Mouse (Mus musculus) embryonic facial prominence, embryonic 12.5 days (tissue): ENCODE results near the gene Sbk3. TPM values are rescaled to one million over a fixed set of nuclear protein-coding genes. Genes with fewer than 3 reads are reported as not detected.

Experiments
- ATAC-seq: fragments of 200-750 bp; cut with Nextera tagmentation; 2 replicates; pipeline ENCODE4 v1.8.0; 2017; ENCODE audit not compliant: insufficient number of reproducible peaks, insufficient read depth, low FRiP score, low TSS enrichment
- H3K27ac ChIP-seq: fragments of 300-500 bp; sonication (generic); 2 replicates; pipeline ENCODE4 v1.5.1; 2016; ENCODE audit warnings: mild to moderate bottlenecking
- H3K27me3 ChIP-seq: fragments of 300-500 bp; sonication (generic); 2 replicates; pipeline ENCODE4 v1.6.1; 2016; ENCODE audit warnings: mild to moderate bottlenecking, moderate library complexity
- H3K36me3 ChIP-seq: fragments of 300-500 bp; sonication (generic); 2 replicates; pipeline ENCODE4 v1.6.1; 2016; ENCODE audit warnings: mild to moderate bottlenecking
- H3K4me1 ChIP-seq: fragments of 300-500 bp; sonication (generic); 2 replicates; pipeline ENCODE4 v1.6.1; 2016
- H3K4me2 ChIP-seq: fragments of 300-500 bp; sonication (generic); replicated peaks from 2 replicates; pipeline ENCODE4 v1.6.1; 2016; ENCODE audit warnings: mild to moderate bottlenecking, moderate library complexity
- H3K4me3 ChIP-seq: fragments of 300-500 bp; sonication (generic); 2 replicates; pipeline ENCODE4 v1.5.1; 2016; ENCODE audit warnings: mild to moderate bottlenecking
- H3K9ac ChIP-seq: fragments of 300-500 bp; sonication (generic); 2 replicates; pipeline ENCODE4 v1.6.1; 2016; ENCODE audit warnings: mild to moderate bottlenecking, moderate library complexity
- H3K9me3 ChIP-seq: fragments of 300-500 bp; sonication (generic); 2 replicates; pipeline ENCODE4 v1.6.1; 2016; ENCODE audit warnings: mild to moderate bottlenecking, moderate library complexity
- WGBS: fragments of 180-500 bp; shearing (Covaris S2); methylation state at CpG from one replicate; pipeline ENCODE4 v1.1.7; 2016; 5-methylcytosine and 5-hydroxymethylcytosine counted together
- polyA plus RNA-seq: library from polyadenylated mRNA; unstranded; fragments of >200 nt; fragmentation: Nextera tagmentation; extraction: Ambion mirVana; gene quantifications from 2 replicates; pipeline ENCODE4 v1.2.1, GENCODE M21; 2016

Gene Sbk3
- polyA plus RNA-seq, 1 experiment from 2014 or later, result 0.06 TPM

DNA sequence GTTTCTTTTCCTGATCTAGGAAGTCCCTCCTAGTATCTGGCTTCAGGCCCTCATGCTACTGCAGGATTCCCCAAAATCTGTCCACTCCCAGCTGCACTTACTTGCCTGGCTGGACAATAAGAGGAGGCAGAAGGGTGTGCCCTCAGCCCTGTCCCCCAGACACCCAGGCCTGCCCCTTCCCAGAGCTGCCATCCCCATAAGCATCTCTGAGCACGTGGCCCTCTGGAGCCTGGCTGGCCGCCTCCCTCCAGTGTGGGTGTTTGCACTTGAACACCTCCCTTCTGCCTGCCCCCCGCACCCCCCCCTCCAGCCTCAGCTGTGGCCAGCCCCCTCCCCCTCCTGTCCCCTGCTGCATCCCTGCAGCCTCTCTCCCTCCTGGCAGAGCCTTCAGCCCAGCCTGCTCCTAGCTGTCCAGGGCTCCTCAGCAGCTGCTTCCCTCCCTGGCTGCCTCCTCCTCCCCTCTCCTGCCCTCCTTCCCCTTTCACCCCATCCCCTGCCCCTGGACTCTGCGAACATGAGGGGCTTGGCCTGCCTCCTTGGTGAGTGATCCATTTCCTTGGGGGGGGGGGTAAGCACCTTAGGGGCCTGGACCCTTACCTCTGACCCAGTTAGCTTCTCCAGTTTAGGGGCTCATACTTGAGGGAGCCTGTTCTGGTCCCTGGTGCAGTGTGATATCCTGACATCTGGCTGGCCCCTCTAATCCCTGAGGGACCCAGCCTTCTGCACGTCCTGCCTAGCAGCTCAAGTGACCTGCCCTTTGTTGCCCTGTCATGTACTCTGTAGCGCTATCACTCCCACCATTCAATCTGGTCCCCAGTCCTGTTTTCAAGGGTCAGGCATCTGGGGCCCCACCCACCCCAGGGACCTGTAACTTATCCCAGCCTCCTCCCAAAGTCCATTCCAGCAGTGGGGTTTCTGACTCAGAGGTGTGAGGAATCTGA is 45.3 kb downstream of the Sbk3 start, which contains the start of gene Ssc5d:
TSS of gene Ssc5d (plus strand) at position 345 of the 941 bp plus-strand sequence.
- Histone ChIP-seq H3K4me1 (peaks cover 66% of the 10 kb centered on the region), H3K27me3 (no peaks in the 10 kb centered on the region), H3K4me3 (no peak within 1 kb of the TSS; the same call in 1 of the 2 replicates), H3K9ac (peak within 1 kb of the TSS; percentile 39), H3K36me3 (peaks cover 8% of the 10 kb centered on the region), H3K9me3 (no peaks in the 10 kb centered on the region), H3K4me2 (peak within 1 kb of the TSS; percentile 79; the same call in 1 of the 2 replicates), H3K27ac (peak within 1 kb of the TSS; percentile 92)
- WGBS, result 6% methylated on average over 6 of the region's 6 CpGs
- peak; percentile 45; the same call in 1 of the 2 replicates for ATAC-seq

GRCm38 (mm10) chr7:4924891-4925301 is 46.1 kb downstream of the Sbk3 start:
- Histone ChIP-seq H3K27ac (peak overlapping the region; percentile 92), H3K4me3 (no peak overlapping the region), H3K4me1 (peaks cover 66% of the 10 kb centered on the region), H3K9me3 (no peaks in the 10 kb centered on the region), H3K36me3 (peaks cover 16% of the 10 kb centered on the region), H3K9ac (no peak overlapping the region), H3K27me3 (no peaks in the 10 kb centered on the region), H3K4me2 (peak overlapping the region; percentile 79; the same call in 1 of the 2 replicates)
- 8% methylated on average over 3 of the region's 4 CpGs for WGBS
- ATAC-seq, result no peak

- Histone ChIP-seq H3K36me3 (peaks cover 21% of the 10 kb centered on the region), H3K27ac (peak overlapping the region; percentile 92), H3K4me3 (no peak overlapping the region), H3K27me3 (no peaks in the 10 kb centered on the region), H3K9ac (peak overlapping the region; percentile 46), H3K4me1 (peaks cover 66% of the 10 kb centered on the region), H3K4me2 (peak overlapping the region; percentile 79), H3K9me3 (no peaks in the 10 kb centered on the region)
- WGBS, result 2% methylated on average over 4 of the region's 4 CpGs
- no peak for ATAC-seq
Measured at GRCm38 (mm10) chr7:4924483-4924882, 46.5 kb downstream of the Sbk3 start.

GRCm38 (mm10) chr7:4923586-4924364 is 47.2 kb downstream of the Sbk3 start:
- H3K4me3 ChIP-seq, result peak overlapping the region; percentile 33
- no peaks in the 10 kb centered on the region for H3K9me3 ChIP-seq
- H3K27me3 ChIP-seq, result no peaks in the 10 kb centered on the region
- H3K4me2 ChIP-seq, result peak overlapping the region; percentile 79
- H3K36me3 ChIP-seq, result peaks cover 28% of the 10 kb centered on the region
- peak overlapping the region; percentile 92 for H3K27ac ChIP-seq
- peaks cover 66% of the 10 kb centered on the region for H3K4me1 ChIP-seq
- ATAC-seq, result no peak
- 5% methylated on average over 37 of the region's 37 CpGs for whole genome bisulfite sequencing
- H3K9ac ChIP-seq, result peak overlapping the region; percentile 46

DNA sequence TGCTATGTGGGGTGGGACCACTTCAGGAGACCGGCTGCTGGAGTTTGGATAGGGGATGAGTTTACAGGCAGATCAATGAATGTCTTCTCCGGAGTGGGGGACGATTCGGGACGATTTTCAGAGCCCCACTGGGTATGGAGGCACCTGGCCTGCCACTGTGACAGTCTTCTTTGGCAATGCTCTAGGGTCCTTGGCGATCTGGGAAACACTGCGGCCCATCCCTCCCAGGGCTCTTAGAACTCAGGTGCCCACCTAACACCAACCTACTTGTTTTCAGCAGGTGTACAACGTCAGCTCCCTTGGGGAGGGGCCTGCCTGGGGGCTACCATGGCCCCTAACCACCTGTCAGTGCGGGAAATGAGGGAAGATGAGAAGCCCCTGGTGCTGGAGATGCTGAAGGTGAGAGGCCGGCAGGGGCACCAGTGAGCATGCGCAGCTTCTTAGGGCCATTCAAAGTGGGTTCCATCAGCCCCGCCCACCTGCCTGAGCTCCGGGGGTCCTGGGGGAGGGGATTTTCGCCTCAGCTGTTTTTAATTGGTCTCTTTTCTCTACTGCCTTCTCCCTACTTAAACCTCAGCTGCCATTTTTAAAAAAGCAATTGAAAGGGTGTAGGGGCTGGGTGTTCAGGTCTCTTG is 47.9 kb downstream of the Sbk3 start:
- peak overlapping the region; percentile 33 for H3K4me3 ChIP-seq
- peaks cover 66% of the 10 kb centered on the region for H3K4me1 ChIP-seq
- H3K36me3 ChIP-seq, result peaks cover 34% of the 10 kb centered on the region
- peak; percentile 11 for ATAC-seq
- H3K4me2 ChIP-seq, result peak overlapping the region; percentile 79
- H3K27me3 ChIP-seq, result no peaks in the 10 kb centered on the region
- H3K9ac ChIP-seq, result 0 out of 2 replicates have a peak overlapping the region, but pooled peaks have one; percentile 46
- WGBS, result 2% methylated on average over 14 of the region's 14 CpGs
- H3K9me3 ChIP-seq, result no peaks in the 10 kb centered on the region
- H3K27ac ChIP-seq, result peak overlapping the region; percentile 92

DNA sequence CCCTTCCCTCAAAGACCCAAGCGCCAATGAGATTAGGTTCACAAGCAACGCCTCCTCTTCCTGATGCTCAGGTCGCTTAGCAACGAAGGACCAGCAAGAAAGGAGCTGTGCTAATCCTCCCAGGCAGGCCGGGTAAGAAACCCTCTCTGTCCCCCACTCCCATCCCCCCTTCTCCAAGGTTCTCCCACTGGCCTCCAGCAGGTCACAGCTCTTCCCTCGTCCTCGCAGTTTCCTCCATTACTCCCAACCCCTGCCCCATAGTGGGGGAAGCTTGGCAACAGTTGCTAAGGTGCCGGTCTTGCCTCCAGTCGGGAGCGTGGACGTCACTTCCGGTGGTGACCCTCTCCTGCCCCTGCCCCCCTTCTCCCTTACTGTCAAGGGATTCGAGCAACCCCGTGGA is 48.5 kb downstream of the Sbk3 start:
- no peaks in the 10 kb centered on the region for H3K27me3 ChIP-seq
- peak overlapping the region; percentile 34; the same call in 1 of the 2 replicates for H3K9ac ChIP-seq
- H3K4me2 ChIP-seq, result peak overlapping the region; percentile 79
- peak overlapping the region; percentile 92 for H3K27ac ChIP-seq
- H3K4me1 ChIP-seq, result peaks cover 65% of the 10 kb centered on the region
- no peaks in the 10 kb centered on the region for H3K9me3 ChIP-seq
- under 1% methylated on average over 14 of the region's 14 CpGs for WGBS
- H3K36me3 ChIP-seq, result peaks cover 39% of the 10 kb centered on the region
- peak overlapping the region; percentile 33 for H3K4me3 ChIP-seq
- peak; percentile 59 for ATAC-seq

- Histone ChIP-seq H3K27ac (peak within 1 kb of the TSS; percentile 92), H3K4me3 (peak within 1 kb of the TSS; percentile 33), H3K27me3 (no peaks in the 10 kb centered on the region), H3K36me3 (peaks cover 43% of the 10 kb centered on the region), H3K4me1 (peaks cover 64% of the 10 kb centered on the region), H3K9me3 (no peaks in the 10 kb centered on the region), H3K9ac (peak within 1 kb of the TSS; percentile 36), H3K4me2 (peak within 1 kb of the TSS; percentile 79)
- 30% methylated on average over 8 of the region's 8 CpGs for WGBS
- no peak for ATAC-seq
Measured at GRCm38 (mm10) chr7:4921824-4922482, 49.0 kb downstream of the Sbk3 start, which contains the start of gene Nat14. TSS of gene Nat14 (plus strand) at chr7:4922028.

GRCm38 (mm10) chr7:4920976-4921823 is 49.8 kb downstream of the Sbk3 start:
- H3K4me3 ChIP-seq, result no peak overlapping the region
- peak overlapping the region; percentile 36 for H3K9ac ChIP-seq
- no peaks in the 10 kb centered on the region for H3K9me3 ChIP-seq
- H3K4me2 ChIP-seq, result no peak overlapping the region
- no peak for ATAC-seq
- H3K36me3 ChIP-seq, result peaks cover 43% of the 10 kb centered on the region
- H3K4me1 ChIP-seq, result peaks cover 64% of the 10 kb centered on the region
- peak overlapping the region; percentile 92 for H3K27ac ChIP-seq
- no peaks in the 10 kb centered on the region for H3K27me3 ChIP-seq
- WGBS, result 56% methylated on average over 23 of the region's 23 CpGs

DNA sequence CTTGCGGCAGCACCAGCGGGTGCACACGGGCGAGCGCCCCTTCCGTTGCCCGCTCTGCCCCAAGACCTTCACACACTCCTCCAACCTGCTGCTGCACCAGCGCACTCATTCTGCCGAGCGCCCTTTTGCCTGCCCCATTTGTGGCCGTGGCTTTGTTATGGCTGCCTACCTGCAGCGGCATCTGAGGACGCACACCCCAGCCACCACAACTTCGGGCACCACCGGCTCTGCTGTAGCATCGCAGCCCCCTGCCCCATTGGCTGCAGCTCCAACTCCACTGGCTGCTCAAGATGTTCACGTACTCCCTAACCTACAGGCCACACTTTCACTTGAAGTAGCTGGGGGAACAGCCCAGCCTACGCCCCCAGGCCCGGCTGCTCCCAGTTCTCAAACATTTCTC is 50.5 kb downstream of the Sbk3 start:
- H3K4me3 ChIP-seq, result no peak overlapping the region
- no peaks in the 10 kb centered on the region for H3K9me3 ChIP-seq
- peaks cover 43% of the 10 kb centered on the region for H3K36me3 ChIP-seq
- H3K27me3 ChIP-seq, result no peaks in the 10 kb centered on the region
- no peak overlapping the region for H3K4me2 ChIP-seq
- H3K9ac ChIP-seq, result 0 out of 2 replicates have a peak overlapping the region, but pooled peaks have one; percentile 36
- WGBS, result 91% methylated on average over 19 of the region's 19 CpGs
- ATAC-seq, result no peak
- peak overlapping the region; percentile 92; the same call in 1 of the 2 replicates for H3K27ac ChIP-seq
- H3K4me1 ChIP-seq, result peaks cover 61% of the 10 kb centered on the region

GRCm38 (mm10) chr7:4919971-4920370 is 51.0 kb downstream of the Sbk3 start:
- no peak overlapping the region for H3K9ac ChIP-seq
- no peak for ATAC-seq
- H3K4me3 ChIP-seq, result no peak overlapping the region
- H3K4me2 ChIP-seq, result no peak overlapping the region
- H3K9me3 ChIP-seq, result no peaks in the 10 kb centered on the region
- WGBS, result 89% methylated on average over 21 of the region's 21 CpGs
- peaks cover 43% of the 10 kb centered on the region for H3K36me3 ChIP-seq
- peaks cover 55% of the 10 kb centered on the region for H3K4me1 ChIP-seq
- H3K27ac ChIP-seq, result no peak overlapping the region
- no peaks in the 10 kb centered on the region for H3K27me3 ChIP-seq
